ENCODE assay signal across 8 mouse cellular contexts in genomic region chr17:57250461-57251160, GRCm38 (mm10). TPM values are rescaled to one million over a fixed set of nuclear protein-coding genes. Genes with fewer than 3 reads are reported as not detected.
DNase-seq lines count a peak whose midpoint lies in the region; ATAC-seq and TF ChIP-seq lines count a peak whose summit lies in the region.
"Had no signal": no experiment of that assay in that cellular context is flagged by ENCODE, and none has a peak within 500 bp of the region (broad histone marks: within the 10 kb centered on the region; RNA-seq: fewer than 3 reads in every experiment).

No protein-coding gene starts in this region.

- H3K27me3 ChIP-seq in E14TG2a.4 (ENCODE audit: insufficient read depth, low read length) = no peaks in the 10 kb centered on the region
- no peaks in the 10 kb centered on the region for H3K27me3 ChIP-seq in forebrain, embryonic 16.5 days (replicated peaks; ENCODE audit: control insufficient read depth, insufficient read depth, low read length)
- no peaks in the 10 kb centered on the region for H3K27me3 ChIP-seq in hindbrain, embryonic 11.5 days (ENCODE audit: control insufficient read depth, insufficient read depth, low read length)
- H3K27me3 ChIP-seq in limb, embryonic 12.5 days = no peaks in the 10 kb centered on the region
- H3K27me3 ChIP-seq in midbrain, embryonic 14.5 days (ENCODE audit: control insufficient read depth, insufficient read depth, low read length) = no peaks in the 10 kb centered on the region; the same call in 1 of the 2 replicates

- H3K9ac ChIP-seq in forebrain, embryonic 16.5 days (replicated peaks; ENCODE audit: low read depth, low read length) = peak overlapping the region; percentile 51
- peak overlapping the region; percentile 60 for H3K9ac ChIP-seq in hindbrain, embryonic 11.5 days (ENCODE audit: low read depth, low read length)
- H3K9ac ChIP-seq in limb, embryonic 12.5 days (replicated peaks) = peak overlapping the region; percentile 73
- peak overlapping the region; percentile 48; the same call in 1 of the 2 replicates for H3K9ac ChIP-seq in midbrain, embryonic 14.5 days (replicated peaks; ENCODE audit: low read length)

- peak; percentile 68 for DNase-seq in adrenal gland, postnatal 10 days
- peak; percentile 31 for DNase-seq in hindbrain, embryonic 11.5 days (ENCODE audit: low spot score)
- peak; percentile 15 for DNase-seq in midbrain, embryonic 14.5 days
- peak; percentile 52 for DNase-seq in urinary bladder, postnatal 25 days (ENCODE audit: low spot score)

- WGBS in forebrain, embryonic 16.5 days = 3% methylated on average over 33 of the region's 33 CpGs
- WGBS in hindbrain, embryonic 11.5 days = 1% methylated on average over 33 of the region's 33 CpGs
- under 1% methylated on average over 33 of the region's 33 CpGs for WGBS in limb, embryonic 12.5 days
- 4% methylated on average over 33 of the region's 33 CpGs for WGBS in midbrain, embryonic 14.5 days

- H3K4me3 ChIP-seq in E14TG2a.4 (replicated peaks; ENCODE audit: low read length) = peak overlapping the region; percentile 97
- peak overlapping the region; percentile 60 for H3K4me3 ChIP-seq in forebrain, embryonic 16.5 days (replicated peaks; ENCODE audit: low read length)
- peak overlapping the region; percentile 60 for H3K4me3 ChIP-seq in hindbrain, embryonic 11.5 days (ENCODE audit: low read depth, low read length)
- peak overlapping the region; percentile 65 for H3K4me3 ChIP-seq in limb, embryonic 12.5 days (replicated peaks)
- peak overlapping the region; percentile 56 for H3K4me3 ChIP-seq in midbrain, embryonic 14.5 days (replicated peaks; ENCODE audit: low read depth, low read length)

- peaks cover 52% of the 10 kb centered on the region for H3K36me3 ChIP-seq in E14TG2a.4 (ENCODE audit: insufficient read depth, low read length)
- 0 out of 2 replicates have a peak, but pooled peaks cover 2% of the 10 kb centered on the region for H3K36me3 ChIP-seq in forebrain, embryonic 16.5 days (ENCODE audit: control insufficient read depth, insufficient read depth)
- H3K36me3 ChIP-seq in hindbrain, embryonic 11.5 days (ENCODE audit: control insufficient read depth, insufficient read depth, low read length) = no peaks in the 10 kb centered on the region; the same call in 1 of the 2 replicates
- peaks cover 26% of the 10 kb centered on the region for H3K36me3 ChIP-seq in limb, embryonic 12.5 days
- 0 out of 2 replicates have a peak, but pooled peaks cover 8% of the 10 kb centered on the region for H3K36me3 ChIP-seq in midbrain, embryonic 14.5 days (ENCODE audit: control insufficient read depth, insufficient read depth, low read length)

- no peak for TF ChIP-seq CTCF in E14TG2a.4 (conservative IDR thresholded peaks at IDR 0.05; ENCODE audit: low read length)

- H3K4me1 ChIP-seq in E14TG2a.4 (replicated peaks; ENCODE audit: low read depth, low read length) = peaks cover 73% of the 10 kb centered on the region
- H3K4me1 ChIP-seq in forebrain, embryonic 16.5 days (replicated peaks; ENCODE audit: control insufficient read depth, insufficient read depth, low read length) = peaks cover 27% of the 10 kb centered on the region
- H3K4me1 ChIP-seq in hindbrain, embryonic 11.5 days (replicated peaks; ENCODE audit: control insufficient read depth, insufficient read depth, low read length) = peaks cover 12% of the 10 kb centered on the region
- H3K4me1 ChIP-seq in limb, embryonic 12.5 days (replicated peaks) = peaks cover 26% of the 10 kb centered on the region
- peaks cover 27% of the 10 kb centered on the region for H3K4me1 ChIP-seq in midbrain, embryonic 14.5 days (ENCODE audit: control insufficient read depth, insufficient read depth, low read length)

- no peak for ATAC-seq in forebrain, embryonic 16.5 days
- ATAC-seq in hindbrain, embryonic 11.5 days (ENCODE audit: low FRiP score) = no peak
- ATAC-seq in limb, embryonic 12.5 days (ENCODE audit: insufficient number of reproducible peaks, insufficient read depth, low FRiP score, low TSS enrichment, low read depth) = no peak
- ATAC-seq in midbrain, embryonic 14.5 days (ENCODE audit: low FRiP score, low TSS enrichment) = no peak

- peak overlapping the region; percentile 86 for H3K4me2 ChIP-seq in forebrain, embryonic 16.5 days (ENCODE audit: low read length)
- peak overlapping the region; percentile 82 for H3K4me2 ChIP-seq in hindbrain, embryonic 11.5 days (replicated peaks; ENCODE audit: low read depth, low read length)
- H3K4me2 ChIP-seq in limb, embryonic 12.5 days = peak overlapping the region; percentile 96
- peak overlapping the region; percentile 95 for H3K4me2 ChIP-seq in midbrain, embryonic 14.5 days (ENCODE audit: low read length)

- no peaks in the 10 kb centered on the region for H3K9me3 ChIP-seq in E14TG2a.4 (ENCODE audit: low read length)
- no peaks in the 10 kb centered on the region for H3K9me3 ChIP-seq in forebrain, embryonic 16.5 days (ENCODE audit: control insufficient read depth, low read length)
- no peaks in the 10 kb centered on the region for H3K9me3 ChIP-seq in hindbrain, embryonic 11.5 days (ENCODE audit: control insufficient read depth, low read length)
- H3K9me3 ChIP-seq in limb, embryonic 12.5 days = no peaks in the 10 kb centered on the region
- no peaks in the 10 kb centered on the region for H3K9me3 ChIP-seq in midbrain, embryonic 14.5 days (ENCODE audit: control insufficient read depth, low read length)

- H3K27ac ChIP-seq in forebrain, embryonic 16.5 days (ENCODE audit: low read length) = no peak overlapping the region
- H3K27ac ChIP-seq in hindbrain, embryonic 11.5 days (ENCODE audit: low read depth, low read length) = no peak overlapping the region
- peak overlapping the region; percentile 56; the same call in 1 of the 2 replicates for H3K27ac ChIP-seq in limb, embryonic 12.5 days
- no peak overlapping the region for H3K27ac ChIP-seq in midbrain, embryonic 14.5 days (replicated peaks; ENCODE audit: low read depth, low read length)

RNA-seq across cellular contexts. Expression of gene Trip10, which starts 1.4 kb away (rescaled TPM):
- 10 to 100 TPM; 39.2 to 56.6 TPM for total RNA-seq in adrenal gland, postnatal 10 days (2021)
- polyA plus RNA-seq in forebrain, embryonic 16.5 days (2015; fragmentation: Nextera tagmentation; extraction: Ambion mirVana) = 12.0 and 14.2 TPM in 2 replicates
- polyA plus RNA-seq in hindbrain, embryonic 11.5 days (2014; fragmentation: Nextera tagmentation; extraction: Ambion mirVana) = 21.8 and 21.9 TPM in 2 replicates
- 30.4 and 36.5 TPM in 2 replicates for polyA plus RNA-seq in limb, embryonic 12.5 days (2016; fragmentation: Nextera tagmentation; extraction: Ambion mirVana)
- 5.7 and 7.2 TPM in 2 replicates for polyA plus RNA-seq in midbrain, embryonic 14.5 days (2014; fragmentation: Nextera tagmentation; extraction: Ambion mirVana)

RNA-seq across cellular contexts. Expression of gene Gpr108, which starts 2.4 kb away (rescaled TPM):
- 10 to 100 TPM; 51.1 to 56.2 TPM for total RNA-seq in adrenal gland, postnatal 10 days (2021)
- 18.2 and 18.3 TPM in 2 replicates for polyA plus RNA-seq in forebrain, embryonic 16.5 days (2015; fragmentation: Nextera tagmentation; extraction: Ambion mirVana)
- 23.5 and 23.9 TPM in 2 replicates for polyA plus RNA-seq in hindbrain, embryonic 11.5 days (2014; fragmentation: Nextera tagmentation; extraction: Ambion mirVana)
- polyA plus RNA-seq in limb, embryonic 12.5 days (2016; fragmentation: Nextera tagmentation; extraction: Ambion mirVana) = 30.0 and 31.1 TPM in 2 replicates
- polyA plus RNA-seq in midbrain, embryonic 14.5 days (2014; fragmentation: Nextera tagmentation; extraction: Ambion mirVana) = 19.6 and 20.9 TPM in 2 replicates

RNA-seq across cellular contexts. Expression of gene C3, which starts 22.7 kb away (rescaled TPM):
- 100 to 1,000 TPM; 426 to 804 TPM for total RNA-seq in adrenal gland, postnatal 10 days (2021)
- 0.65 and 1.2 TPM in 2 replicates for polyA plus RNA-seq in forebrain, embryonic 16.5 days (2015; fragmentation: Nextera tagmentation; extraction: Ambion mirVana)
- polyA plus RNA-seq in hindbrain, embryonic 11.5 days (2014; fragmentation: Nextera tagmentation; extraction: Ambion mirVana) = 0.36 and 0.82 TPM in 2 replicates
- polyA plus RNA-seq in limb, embryonic 12.5 days (2016; fragmentation: Nextera tagmentation; extraction: Ambion mirVana) = 0.08 and 1.00 TPM in 2 replicates
- polyA plus RNA-seq in midbrain, embryonic 14.5 days (2014; fragmentation: Nextera tagmentation; extraction: Ambion mirVana) = 2.0 and 2.6 TPM in 2 replicates

RNA-seq across cellular contexts. Expression of gene Vav1, which starts 28.3 kb away (rescaled TPM):
- total RNA-seq in adrenal gland, postnatal 10 days (2021) = 1 to 10 TPM; 4.4 to 4.8 TPM
- 1.1 and 1.3 TPM in 2 replicates for polyA plus RNA-seq in forebrain, embryonic 16.5 days (2015; fragmentation: Nextera tagmentation; extraction: Ambion mirVana)
- polyA plus RNA-seq in hindbrain, embryonic 11.5 days (2014; fragmentation: Nextera tagmentation; extraction: Ambion mirVana) = 2.5 and 2.6 TPM in 2 replicates
- 1.8 and 1.9 TPM in 2 replicates for polyA plus RNA-seq in limb, embryonic 12.5 days (2016; fragmentation: Nextera tagmentation; extraction: Ambion mirVana)
- polyA plus RNA-seq in midbrain, embryonic 14.5 days (2014; fragmentation: Nextera tagmentation; extraction: Ambion mirVana) = 0.51 and 1.6 TPM in 2 replicates

RNA-seq across cellular contexts. Expression of gene Tnfsf14, which starts 56.6 kb away (rescaled TPM):
- total RNA-seq in adrenal gland, postnatal 10 days (2021) = under 1 TPM; 0.30 to 0.33 TPM
- not detected in 2 replicates for polyA plus RNA-seq in forebrain, embryonic 16.5 days (2015; fragmentation: Nextera tagmentation; extraction: Ambion mirVana)
- 0.09 TPM in 1 of 2 replicates, not detected in the other for polyA plus RNA-seq in hindbrain, embryonic 11.5 days (2014; fragmentation: Nextera tagmentation; extraction: Ambion mirVana)
- 0.18 and 0.33 TPM in 2 replicates for polyA plus RNA-seq in limb, embryonic 12.5 days (2016; fragmentation: Nextera tagmentation; extraction: Ambion mirVana)
- not detected in 2 replicates for polyA plus RNA-seq in midbrain, embryonic 14.5 days (2014; fragmentation: Nextera tagmentation; extraction: Ambion mirVana)
- polyA plus RNA-seq: frontal cortex, adult 2 months had no signal

Comparison
In these comparisons a context has a peak if more than half of its experiments do, and no peak if none do; other contexts are left out.
1. DNase-seq: peak in every context shown above with its lines; median percentile 68 in adrenal gland, postnatal 10 days; 52 in urinary bladder, postnatal 25 days; 31 in hindbrain, embryonic 11.5 days; 15 in midbrain, embryonic 14.5 days.